Mouse (Mus musculus) lung, postnatal 14 days (tissue): ENCODE data around the gene Arpc1b.

Experiments
- DNase-seq: peaks from one replicate; pipeline ENCODE4 v3.0.0; 2021

The Arpc1b gene

DNA sequence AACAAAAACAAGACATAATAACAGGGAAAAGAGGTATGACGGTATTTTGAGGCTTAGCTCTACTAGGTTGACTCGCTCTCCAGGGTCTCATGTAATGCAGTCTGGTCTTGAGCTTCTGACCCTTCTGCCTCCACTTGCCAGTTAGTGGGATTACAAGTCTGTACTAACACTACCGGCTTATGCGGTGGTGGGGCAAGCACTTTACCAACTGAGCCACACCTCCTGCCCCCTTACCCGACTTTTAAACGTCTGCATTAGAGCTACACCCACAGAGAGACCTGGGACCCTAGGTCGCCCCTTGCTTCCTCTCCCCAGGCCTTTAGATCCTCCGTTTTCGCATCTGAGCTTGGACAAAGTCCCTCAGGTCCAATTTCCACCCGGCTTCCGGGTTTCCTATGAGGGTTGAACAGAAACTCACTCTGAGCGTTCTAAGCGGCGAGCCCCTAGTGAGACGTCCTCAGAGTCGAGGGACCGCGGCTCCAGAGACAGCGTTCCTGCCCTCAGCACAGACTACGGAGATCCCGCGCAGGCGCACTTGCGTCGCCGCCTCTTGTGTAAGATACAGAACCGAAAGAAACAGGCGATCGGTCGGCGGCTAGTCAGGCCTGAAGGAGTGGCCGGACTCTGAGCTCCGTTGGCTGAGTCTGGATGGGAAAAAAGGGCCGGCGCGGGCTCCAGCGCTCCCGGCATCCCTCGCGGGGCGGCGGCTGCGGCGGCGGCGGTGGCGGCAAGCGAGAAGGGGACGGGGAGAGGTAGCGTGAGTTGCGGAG lies 52.7 kb downstream of the Arpc1b start, which contains the start of the genes Ptcd1 and Cpsf4:
Ptcd1 (minus strand) TSS at position 573 of the 770 bp plus-strand sequence.
Cpsf4 (plus strand) TSS at position 678 of the 770 bp plus-strand sequence.
- DNase-seq: peak; percentile 99

DNA sequence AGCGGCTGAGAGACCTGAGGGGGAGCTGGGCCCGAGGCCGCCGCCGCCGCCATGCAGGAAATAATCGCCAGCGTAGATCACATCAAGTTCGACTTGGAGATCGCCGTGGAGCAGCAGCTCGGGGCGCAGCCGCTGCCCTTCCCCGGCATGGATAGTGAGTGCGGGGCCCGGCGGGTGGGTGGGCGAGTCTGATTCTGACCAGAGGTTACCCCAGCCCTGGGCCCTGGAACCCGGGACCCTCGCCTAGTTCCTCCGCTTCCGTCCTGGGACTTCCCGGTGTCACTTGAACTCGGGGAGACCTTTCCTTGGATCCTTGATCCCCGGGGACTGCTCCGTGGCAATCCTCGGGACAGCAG lies 53.3 kb downstream of the Arpc1b start:
- no peak for DNase-seq

DNA sequence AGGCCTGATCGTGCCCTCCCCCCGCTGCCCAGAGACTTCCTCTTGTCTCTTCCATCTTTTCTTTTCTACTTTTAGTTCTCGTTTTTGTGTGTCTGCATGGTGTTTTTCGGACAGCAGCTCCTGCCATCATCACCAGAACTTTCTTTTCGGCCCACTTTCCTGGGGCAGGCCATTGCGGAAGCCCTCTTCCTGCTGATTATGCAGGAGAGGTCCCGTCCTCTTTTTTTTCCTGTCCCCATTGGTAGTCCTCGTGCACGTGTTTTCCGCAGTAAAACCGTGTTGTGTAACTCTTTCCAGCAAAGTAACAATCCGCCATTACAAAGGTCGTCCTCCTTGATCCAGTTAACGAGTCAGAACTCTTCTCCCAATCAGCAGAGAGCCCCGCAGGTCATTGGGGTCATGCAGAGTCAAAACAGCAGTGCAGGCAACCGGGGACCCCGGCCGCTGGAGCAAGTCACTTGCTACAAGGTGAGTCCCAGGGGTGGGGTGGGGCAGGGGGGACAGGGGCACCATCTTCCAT lies 64.5 kb downstream of the Arpc1b start:
- DNase-seq: no peak
